Mouse (Mus musculus): ENCODE data around the gene Palb2. TPM values are rescaled to one million over a fixed set of nuclear protein-coding genes. Genes with fewer than 3 reads are reported as not detected.

The Palb2 gene
- 13.3 and 13.5 TPM in 2 replicates for polyA plus RNA-seq (2016; fragmentation: Nextera tagmentation; extraction: Ambion mirVana)

DNA sequence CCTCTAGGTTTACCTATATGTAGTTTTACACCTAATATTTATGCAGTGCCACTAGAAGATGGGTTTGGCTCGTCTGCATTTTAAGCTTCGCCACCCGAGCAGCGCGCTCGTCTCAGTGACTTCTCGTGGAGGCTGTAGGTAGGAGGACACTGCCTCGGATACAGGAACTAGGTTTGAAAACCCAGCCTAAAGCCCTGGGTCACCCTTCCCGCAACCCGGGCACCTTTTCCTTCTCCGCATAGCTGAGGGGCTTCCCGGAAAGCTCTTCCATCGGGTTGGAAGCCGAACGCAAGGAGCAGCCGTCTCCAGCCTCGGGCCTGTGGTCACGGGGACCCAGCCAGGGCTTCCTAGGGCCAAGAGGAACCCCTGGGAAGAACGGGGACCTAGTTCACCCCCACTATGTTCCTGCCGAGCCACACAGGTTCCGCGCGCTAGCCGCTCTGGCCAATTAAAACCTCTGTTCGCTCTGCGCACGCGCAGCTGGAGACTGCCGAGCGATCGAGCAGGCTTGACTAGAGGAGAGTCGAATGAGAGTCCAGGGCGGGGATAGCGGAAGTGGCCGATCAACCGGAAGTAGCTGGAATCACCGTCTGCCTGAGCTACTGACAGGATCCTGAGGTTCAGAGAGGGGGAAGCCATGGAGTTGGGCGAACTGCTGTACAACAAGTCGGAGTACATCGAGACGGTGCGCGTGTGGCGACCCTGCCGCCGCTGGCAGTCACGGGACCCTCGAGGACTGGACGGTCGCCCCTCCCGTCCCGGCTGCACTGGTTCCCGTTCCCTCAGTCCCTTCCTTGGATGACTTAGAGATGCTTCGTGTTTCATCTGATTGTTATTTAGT lies at the start of gene Palb2, which contains the start of gene Dctn5:
TSS of gene Palb2 (minus strand) at position 489 of the 841 bp plus-strand sequence.
TSS of gene Dctn5 (plus strand) at position 545 of the 841 bp plus-strand sequence.
- Histone ChIP-seq H3K36me3 (peaks cover 36% of the 10 kb centered on the region), H3K9me3 (replicated peaks) (no peaks in the 10 kb centered on the region), H3K4me2 (replicated peaks) (peak within 1 kb of the TSS; percentile 75), H3K4me1 (peaks cover 9% of the 10 kb centered on the region), H3K27me3 (no peaks in the 10 kb centered on the region), H3K9ac (peak within 1 kb of the TSS; percentile 82), H3K4me3 (peak within 1 kb of the TSS; percentile 81), H3K27ac (peak within 1 kb of the TSS; percentile 42; the same call in 1 of the 2 replicates)
- under 1% methylated on average over 54 of the region's 54 CpGs for WGBS
- peak; percentile 96 for ATAC-seq (ENCODE audit: low FRiP score)

- Histone ChIP-seq H3K9ac (no peak overlapping the region), H3K36me3 (no peaks in the 10 kb centered on the region), H3K27ac (no peak overlapping the region), H3K27me3 (no peaks in the 10 kb centered on the region), H3K4me3 (no peak overlapping the region), H3K9me3 (replicated peaks) (no peaks in the 10 kb centered on the region), H3K4me1 (no peaks in the 10 kb centered on the region), H3K4me2 (replicated peaks) (no peak overlapping the region)
- ATAC-seq (ENCODE audit: low FRiP score): no peak
- WGBS: 90% methylated on average over 7 of the region's 7 CpGs
Measured at GRCm38 (mm10) chr7:122180720-122181119, 47.9 kb upstream of the Palb2 start.

- WGBS: 72% methylated on average over 10 of the region's 10 CpGs
- ATAC-seq (ENCODE audit: low FRiP score): no peak
- Histone ChIP-seq H3K4me1 (no peaks in the 10 kb centered on the region), H3K27me3 (no peaks in the 10 kb centered on the region), H3K27ac (no peak overlapping the region), H3K4me2 (replicated peaks) (no peak overlapping the region), H3K9me3 (replicated peaks) (no peaks in the 10 kb centered on the region), H3K36me3 (peaks cover 39% of the 10 kb centered on the region), H3K4me3 (no peak overlapping the region), H3K9ac (no peak overlapping the region)
Measured at GRCm38 (mm10) chr7:122171613-122172012, 38.8 kb upstream of the Palb2 start.

- Histone ChIP-seq H3K4me1 (no peaks in the 10 kb centered on the region), H3K36me3 (peaks cover 48% of the 10 kb centered on the region), H3K4me3 (no peak overlapping the region), H3K9me3 (replicated peaks) (no peaks in the 10 kb centered on the region), H3K27me3 (no peaks in the 10 kb centered on the region), H3K9ac (no peak overlapping the region), H3K27ac (no peak overlapping the region), H3K4me2 (replicated peaks) (no peak overlapping the region)
- 81% methylated on average over 6 of the region's 6 CpGs for WGBS
- ATAC-seq (ENCODE audit: low FRiP score): no peak
Measured at GRCm38 (mm10) chr7:122170705-122171104, 37.9 kb upstream of the Palb2 start.

DNA sequence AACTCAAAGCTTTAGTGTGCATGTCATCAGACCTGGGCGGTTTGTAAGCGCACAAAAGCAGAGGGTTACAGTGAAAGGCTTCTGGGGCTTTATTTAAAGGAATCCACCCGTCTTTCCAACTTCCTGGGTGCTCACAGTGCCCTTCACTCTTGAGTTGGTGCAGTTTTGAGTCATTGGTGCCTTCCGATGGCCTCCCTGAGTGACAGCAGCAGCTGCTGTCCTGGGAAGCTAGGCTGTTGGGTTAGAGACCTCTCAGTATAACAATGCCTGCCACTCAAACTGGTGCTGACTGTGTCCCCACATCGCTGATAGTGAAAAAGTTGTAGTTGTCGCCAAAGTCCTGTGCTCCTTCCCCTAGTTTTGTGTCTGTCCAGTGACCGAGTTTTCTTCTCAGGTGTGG lies 34.4 kb upstream of the Palb2 start:
- Histone ChIP-seq H3K9me3 (replicated peaks) (no peaks in the 10 kb centered on the region), H3K27ac (no peak overlapping the region), H3K9ac (no peak overlapping the region), H3K4me2 (replicated peaks) (no peak overlapping the region), H3K4me1 (peaks cover 4% of the 10 kb centered on the region), H3K27me3 (no peaks in the 10 kb centered on the region), H3K36me3 (peaks cover 74% of the 10 kb centered on the region), H3K4me3 (no peak overlapping the region)
- WGBS: 90% methylated on average over 7 of the region's 7 CpGs
- ATAC-seq (ENCODE audit: low FRiP score): no peak

- H3K9me3 ChIP-seq (replicated peaks): no peaks in the 10 kb centered on the region
- no peak overlapping the region for H3K27ac ChIP-seq
- no peak overlapping the region for H3K4me3 ChIP-seq
- H3K36me3 ChIP-seq: peaks cover 60% of the 10 kb centered on the region
- H3K4me1 ChIP-seq: peaks cover 32% of the 10 kb centered on the region
- ATAC-seq (ENCODE audit: low FRiP score): no peak
- 96% methylated on average over 8 of the region's 8 CpGs for WGBS
- H3K9ac ChIP-seq: no peak overlapping the region
- no peaks in the 10 kb centered on the region for H3K27me3 ChIP-seq
- H3K4me2 ChIP-seq (replicated peaks): no peak overlapping the region
Measured at GRCm38 (mm10) chr7:122163766-122164165, 31.0 kb upstream of the Palb2 start.

- Histone ChIP-seq H3K4me2 (replicated peaks) (peak overlapping the region; percentile 91), H3K4me3 (peak overlapping the region; percentile 62), H3K27me3 (no peaks in the 10 kb centered on the region), H3K27ac (no peak overlapping the region), H3K36me3 (peaks cover 26% of the 10 kb centered on the region), H3K9me3 (replicated peaks) (no peaks in the 10 kb centered on the region), H3K9ac (peak overlapping the region; percentile 76), H3K4me1 (peaks cover 40% of the 10 kb centered on the region)
- no peak for ATAC-seq (ENCODE audit: low FRiP score)
- under 1% methylated on average over 12 of the region's 12 CpGs for WGBS
Measured at GRCm38 (mm10) chr7:122160037-122160436, 27.3 kb upstream of the Palb2 start.

DNA sequence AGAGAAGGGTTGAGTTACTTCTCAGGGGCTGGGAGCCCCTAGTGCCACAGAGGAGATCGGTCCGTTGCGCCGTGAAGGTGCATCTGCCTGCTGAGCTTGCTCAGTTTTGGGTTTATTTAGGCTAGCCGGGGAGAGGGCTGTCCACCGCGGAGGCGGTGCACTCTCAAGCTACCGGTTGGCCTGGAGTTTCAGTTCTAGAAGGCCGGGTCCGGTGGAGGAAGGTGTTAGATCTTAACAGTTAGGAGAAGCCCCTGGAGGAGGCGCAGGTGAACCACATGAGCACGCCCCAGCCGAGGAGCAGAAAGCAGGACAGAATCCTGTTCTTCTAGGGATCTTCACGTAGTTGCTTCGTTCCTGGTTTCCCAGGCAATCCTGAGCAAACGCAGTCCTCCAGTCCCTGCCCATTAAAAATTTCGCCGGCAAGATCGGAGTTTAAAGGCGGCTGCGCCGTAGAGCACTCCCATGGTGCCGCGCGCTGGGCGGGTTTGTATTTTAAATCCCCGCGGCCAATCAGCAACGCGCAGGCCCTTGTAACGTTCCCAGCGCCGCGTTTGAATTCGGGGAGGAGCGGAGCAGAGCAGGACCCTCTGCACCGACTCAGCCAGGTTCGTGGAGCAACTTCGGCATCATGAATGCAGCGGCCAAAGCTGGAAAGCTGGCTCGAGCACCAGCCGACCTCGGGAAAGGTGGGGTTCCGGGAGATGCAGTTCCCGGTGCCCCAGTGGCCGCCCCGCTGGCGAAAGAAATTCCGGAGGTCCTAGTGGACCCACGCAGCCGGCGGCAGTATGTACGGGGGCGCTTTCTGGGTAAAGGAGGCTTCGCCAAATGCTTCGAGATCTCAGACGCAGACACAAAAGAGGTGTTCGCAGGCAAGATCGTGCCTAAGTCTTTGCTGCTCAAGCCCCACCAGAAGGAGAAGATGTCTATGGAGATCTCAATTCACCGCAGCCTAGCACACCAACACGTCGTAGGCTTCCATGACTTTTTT lies 26.4 kb upstream of the Palb2 start, which contains the start of gene Plk1:
TSS of gene Plk1 (plus strand) at position 525 of the 988 bp plus-strand sequence.
- ATAC-seq (ENCODE audit: low FRiP score): peak; percentile 96
- H3K9ac ChIP-seq: peak within 1 kb of the TSS; percentile 76
- H3K27ac ChIP-seq: peak within 1 kb of the TSS; percentile 81
- no peaks in the 10 kb centered on the region for H3K9me3 ChIP-seq (replicated peaks)
- peaks cover 19% of the 10 kb centered on the region for H3K36me3 ChIP-seq
- H3K4me1 ChIP-seq: peaks cover 40% of the 10 kb centered on the region
- H3K4me3 ChIP-seq: peak within 1 kb of the TSS; percentile 62
- under 1% methylated on average over 63 of the region's 63 CpGs for WGBS
- H3K4me2 ChIP-seq (replicated peaks): peak within 1 kb of the TSS; percentile 91
- no peaks in the 10 kb centered on the region for H3K27me3 ChIP-seq

GRCm38 (mm10) chr7:122158488-122158887 lies 25.7 kb upstream of the Palb2 start:
- Histone ChIP-seq H3K27me3 (no peaks in the 10 kb centered on the region), H3K27ac (peak overlapping the region; percentile 81), H3K4me1 (peaks cover 40% of the 10 kb centered on the region), H3K9me3 (replicated peaks) (no peaks in the 10 kb centered on the region), H3K9ac (peak overlapping the region; percentile 76), H3K4me2 (replicated peaks) (peak overlapping the region; percentile 91), H3K36me3 (peaks cover 14% of the 10 kb centered on the region), H3K4me3 (peak overlapping the region; percentile 62)
- WGBS: 4% methylated on average over 13 of the region's 13 CpGs
- ATAC-seq (ENCODE audit: low FRiP score): 0 out of 2 replicates have a peak, but pooled peaks have one; percentile 6

- H3K27me3 ChIP-seq: no peaks in the 10 kb centered on the region
- H3K9me3 ChIP-seq (replicated peaks): no peaks in the 10 kb centered on the region
- peaks cover 27% of the 10 kb centered on the region for H3K36me3 ChIP-seq
- no peak overlapping the region for H3K4me3 ChIP-seq
- no peak overlapping the region for H3K27ac ChIP-seq
- no peak overlapping the region for H3K9ac ChIP-seq
- no peak overlapping the region for H3K4me2 ChIP-seq (replicated peaks)
- ATAC-seq (ENCODE audit: low FRiP score): no peak
- peaks cover 3% of the 10 kb centered on the region; the same call in 1 of the 2 replicates for H3K4me1 ChIP-seq
- 91% methylated on average over 4 of the region's 4 CpGs for WGBS
Measured at GRCm38 (mm10) chr7:122152473-122152872, 19.7 kb upstream of the Palb2 start.

GRCm38 (mm10) chr7:122140991-122141390 lies 8.2 kb upstream of the Palb2 start:
- H3K27ac ChIP-seq: no peak overlapping the region
- H3K36me3 ChIP-seq: peaks cover 92% of the 10 kb centered on the region
- no peak overlapping the region for H3K4me2 ChIP-seq (replicated peaks)

DNA sequence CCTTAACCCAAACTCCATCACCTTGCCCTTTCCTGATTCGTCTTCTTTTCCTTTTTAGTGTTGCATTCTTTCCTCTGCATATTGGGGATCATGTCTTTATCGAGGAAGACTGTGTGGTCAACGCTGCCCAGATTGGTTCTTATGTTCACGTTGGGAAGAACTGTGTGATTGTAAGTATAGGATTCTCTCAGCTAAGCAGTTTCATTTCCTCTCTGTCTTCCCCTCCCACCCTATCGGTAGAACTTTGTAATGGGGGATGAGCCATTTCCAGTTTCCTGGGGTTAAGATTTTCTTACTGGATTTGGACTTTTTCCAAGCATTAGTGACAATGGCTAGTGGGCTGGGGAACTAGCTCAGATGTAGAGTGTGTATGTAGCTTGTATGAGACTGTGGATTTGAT lies 5.4 kb upstream of the Palb2 start:
- Histone ChIP-seq H3K36me3 (peaks cover 76% of the 10 kb centered on the region), H3K27ac (no peak overlapping the region), H3K27me3 (no peaks in the 10 kb centered on the region), H3K4me3 (no peak overlapping the region), H3K9me3 (replicated peaks) (no peaks in the 10 kb centered on the region), H3K9ac (no peak overlapping the region), H3K4me1 (peaks cover 6% of the 10 kb centered on the region), H3K4me2 (replicated peaks) (no peak overlapping the region)
- ATAC-seq (ENCODE audit: low FRiP score): no peak
- WGBS: 95% methylated on average over 5 of the region's 5 CpGs

More at GRCm38 (mm10) chr7:122140991-122141390, 8.2 kb upstream of the Palb2 start:
- no peaks in the 10 kb centered on the region for H3K4me1 ChIP-seq
- no peak for ATAC-seq (ENCODE audit: low FRiP score)
- no peaks in the 10 kb centered on the region for H3K9me3 ChIP-seq (replicated peaks)
- no peak overlapping the region for H3K4me3 ChIP-seq
- H3K9ac ChIP-seq: no peak overlapping the region
- H3K27me3 ChIP-seq: no peaks in the 10 kb centered on the region
